Mouse (Mus musculus) olfactory bulb, adult 2 months (tissue): Measurements from ENCODE around the gene Wnk4.

Source experiments
- CTCF ChIP-seq: fragments of 200-500 bp; IDR thresholded peaks from 2 replicates; pipeline ENCODE4 v1.5.1; 2012; ENCODE audit warnings: low read depth, mild to moderate bottlenecking, low read length, moderate library complexity; ENCODE audit not compliant: insufficient read depth
- POLR2A ChIP-seq: fragments of 200-500 bp; IDR thresholded peaks from 2 replicates; pipeline ENCODE4 v1.6.1; 2012; ENCODE audit warnings: mild to moderate bottlenecking, low read depth, low read length, moderate library complexity; ENCODE audit not compliant: insufficient read depth

- no peak for TF ChIP-seq POLR2A
- no peak for TF ChIP-seq CTCF
Measured at GRCm38 (mm10) chr11:101263989-101264280, 3.6 kb downstream of the Wnk4 start.
